Mouse (Mus musculus): ENCODE measurements around the gene Pde8a.

DNA sequence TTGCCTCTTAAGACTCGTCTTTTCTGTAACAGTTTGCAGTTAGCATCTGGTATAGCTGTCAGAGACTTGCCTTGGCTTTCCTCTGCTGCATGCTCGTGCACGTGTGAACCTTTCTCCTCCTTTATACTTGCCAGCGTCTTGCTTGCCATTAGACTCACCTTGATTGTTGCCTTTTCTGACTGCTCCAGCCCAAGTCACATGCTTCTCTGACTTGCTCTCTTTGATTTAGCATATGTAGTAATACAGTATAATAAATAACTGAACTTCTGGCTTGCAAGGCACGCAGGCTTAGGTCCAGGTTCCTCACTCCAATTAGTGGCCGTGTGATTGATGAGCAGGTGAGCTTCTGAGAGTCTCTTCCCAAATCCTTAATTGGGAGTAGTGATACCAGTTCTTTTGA, 37.2 kb downstream of the Pde8a start:
- TF ChIP-seq POLR2A (IDR thresholded peaks at IDR 0.05; ENCODE audit: extremely low read depth, insufficient read depth, low read length) (no peak), CTCF (IDR thresholded peaks at IDR 0.05; ENCODE audit: extremely low read depth, insufficient read depth, low read length) (no peak)
